ENCODE assay signal across 25 mouse cellular contexts in the genomic region with DNA sequence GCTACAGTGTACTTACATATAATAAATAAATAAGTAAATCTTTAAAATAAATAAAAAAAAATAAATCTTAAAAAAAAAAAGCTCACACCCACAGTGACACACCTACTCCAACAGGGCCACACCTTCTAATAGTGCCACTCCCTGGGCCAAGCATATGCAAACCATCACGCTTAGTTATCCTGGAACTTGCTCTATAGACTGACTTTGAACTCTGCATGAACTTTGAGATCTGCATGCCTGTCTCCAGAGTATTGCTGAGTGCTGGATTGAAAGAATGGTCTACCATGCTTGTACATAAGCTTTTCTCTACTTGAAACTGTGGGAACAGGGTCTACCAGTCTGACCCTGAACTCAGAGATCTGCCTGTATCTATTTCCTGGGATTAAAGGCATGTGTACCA.
"Had no signal": no experiment of that assay in that cellular context is flagged by ENCODE, and none has a peak within 500 bp of the region (broad histone marks: within the 10 kb centered on the region; RNA-seq: fewer than 3 reads in every experiment).

No protein-coding gene starts in this region.

- H3K9ac ChIP-seq: heart, embryonic 13.5 days; heart, embryonic 15.5 days; hindbrain, embryonic 13.5 days; hindbrain, embryonic 15.5 days; kidney, embryonic 15.5 days; limb, embryonic 13.5 days; limb, embryonic 15.5 days; liver, embryonic 13.5 days; liver, embryonic 15.5 days had no signal

- H3K36me3 ChIP-seq: heart, embryonic 13.5 days; heart, embryonic 15.5 days; hindbrain, embryonic 13.5 days; hindbrain, embryonic 15.5 days; kidney, embryonic 15.5 days; limb, embryonic 13.5 days; limb, embryonic 15.5 days; liver, embryonic 13.5 days; liver, embryonic 15.5 days had no signal

- H3K27ac ChIP-seq: heart, adult 2 months; heart, embryonic 13.5 days; heart, embryonic 15.5 days; hindbrain, embryonic 13.5 days; hindbrain, embryonic 15.5 days; hindbrain, postnatal 0 days; kidney, embryonic 15.5 days; kidney, postnatal 0 days; layer of hippocampus, adult 2 months; left cerebral cortex, adult 2 months; limb, embryonic 13.5 days; limb, embryonic 15.5 days; liver, embryonic 13.5 days; liver, embryonic 15.5 days had no signal

- DNase-seq: gastrocnemius, postnatal 14 days; gastrocnemius, postnatal 36 days; heart, adult 11 months; heart, adult 2 months; heart, postnatal 14 days; heart, postnatal 36 days; kidney, adult 2 months; kidney, adult 9 months; kidney, postnatal 25 days; kidney, postnatal 4 days; left cerebral cortex, postnatal 4 days; liver, embryonic 13.5 days had no signal

- H3K4me2 ChIP-seq: heart, embryonic 11.5 days; heart, embryonic 13.5 days; heart, embryonic 15.5 days; hindbrain, embryonic 13.5 days; hindbrain, embryonic 15.5 days; kidney, embryonic 15.5 days; limb, embryonic 13.5 days; limb, embryonic 15.5 days; liver, embryonic 13.5 days; liver, embryonic 15.5 days had no signal

- H3K4me3 ChIP-seq: heart, adult 2 months; heart, embryonic 13.5 days; heart, embryonic 15.5 days; hindbrain, embryonic 13.5 days; hindbrain, embryonic 15.5 days; kidney, embryonic 15.5 days; layer of hippocampus, adult 2 months; left cerebral cortex, adult 2 months; limb, embryonic 13.5 days; limb, embryonic 15.5 days; liver, embryonic 13.5 days; liver, embryonic 15.5 days had no signal

- H3K9me3 ChIP-seq: heart, embryonic 13.5 days; heart, embryonic 15.5 days; hindbrain, embryonic 13.5 days; hindbrain, embryonic 15.5 days; kidney, embryonic 15.5 days; limb, embryonic 13.5 days; limb, embryonic 15.5 days; liver, embryonic 13.5 days; liver, embryonic 15.5 days had no signal

- H3K27me3 ChIP-seq: heart, embryonic 13.5 days; heart, embryonic 15.5 days; hindbrain, embryonic 13.5 days; hindbrain, embryonic 15.5 days; kidney, embryonic 15.5 days; limb, embryonic 13.5 days; limb, embryonic 15.5 days; liver, embryonic 13.5 days; liver, embryonic 15.5 days had no signal

- ATAC-seq: hindbrain, postnatal 0 days had no signal
